Mouse (Mus musculus): ENCODE data around the gene Rnase10. TPM values are rescaled to one million over a fixed set of nuclear protein-coding genes. Genes with fewer than 3 reads are reported as not detected.

The Rnase10 gene
- total RNA-seq, 2 experiments from 2014 or later: not detected

Other genes starting within 250 kb of the Rnase10 start
- 1 to 10 TPM; 5.1 to 6.5 TPM for gene Ttc5, start 222.2 kb upstream of the Rnase10 start, total RNA-seq (2021)
- gene Ccnb1ip1, start 200.0 kb upstream of the Rnase10 start, total RNA-seq (2021): under 1 TPM in 1 of 2 experiments, not detected in 1; 0.40 TPM
- 1 to 10 TPM; 8.6 to 9.5 TPM for gene Parp2, start 199.9 kb upstream of the Rnase10 start, total RNA-seq (2021)
- 1 to 10 TPM; 6.5 to 9.0 TPM for gene Tep1, start 137.2 kb upstream of the Rnase10 start, total RNA-seq (2021)
- 100 to 1,000 TPM in 1 of 2 experiments, 10 to 100 TPM in 1; 56.5 to 114 TPM for gene Klhl33, start 110.2 kb upstream of the Rnase10 start, total RNA-seq (2021)
- 10 to 100 TPM; 45.9 to 47.5 TPM for gene Osgep, start 82.9 kb upstream of the Rnase10 start, total RNA-seq (2021)
- 10 to 100 TPM; 29.1 to 29.2 TPM for gene Apex1, start 82.8 kb upstream of the Rnase10 start, total RNA-seq (2021)
- gene Pip4p1, start 76.9 kb upstream of the Rnase10 start, total RNA-seq (2021): 10 to 100 TPM; 16.1 to 16.7 TPM
- 1 to 10 TPM; 3.3 to 4.5 TPM for gene Pnp, start 76.7 kb upstream of the Rnase10 start, total RNA-seq (2021)
- gene Gm49342, start 63.2 kb upstream of the Rnase10 start, total RNA-seq (2021): 1 to 10 TPM; 2.2 to 6.2 TPM
- gene Pnp2, start 51.8 kb upstream of the Rnase10 start, total RNA-seq (2021): under 1 TPM in 1 of 2 experiments, not detected in 1; 0.24 TPM
- gene Rnase9, start 34.1 kb downstream of the Rnase10 start, total RNA-seq (2021): not detected
- gene Rnase11, start 42.4 kb downstream of the Rnase10 start, total RNA-seq (2021): not detected
- not detected for gene Rnase12, start 49.9 kb downstream of the Rnase10 start, total RNA-seq (2021)
- not detected for gene Olfr750, start 66.7 kb downstream of the Rnase10 start, total RNA-seq (2021)
- 10 to 100 TPM; 25.0 to 30.1 TPM for gene Rnase4, start 83.3 kb downstream of the Rnase10 start, total RNA-seq (2021)
- gene Ang, start 83.4 kb downstream of the Rnase10 start, total RNA-seq (2021): 1 to 10 TPM; 3.0 to 4.1 TPM
- gene Eddm3b, start 106.7 kb downstream of the Rnase10 start, total RNA-seq (2021): not detected
- under 1 TPM in 1 of 2 experiments, not detected in 1; 0.21 TPM for gene Rnase6, start 116.2 kb downstream of the Rnase10 start, total RNA-seq (2021)
- under 1 TPM in 1 of 2 experiments, not detected in 1; 0.39 TPM for gene Rnase1, start 139.0 kb downstream of the Rnase10 start, total RNA-seq (2021)
- gene Rnase2b, start 154.5 kb downstream of the Rnase10 start, total RNA-seq (2021): not detected
- gene Ang2, start 191.4 kb downstream of the Rnase10 start, total RNA-seq (2021): not detected
- gene Ear14, start 195.6 kb downstream of the Rnase10 start, total RNA-seq (2021): not detected
- gene Rnase2a, start 248.4 kb downstream of the Rnase10 start, total RNA-seq (2021): 1 to 10 TPM; 3.2 to 3.4 TPM

Data from gastrocnemius, adult 18-20 months (tissue).